Mouse (Mus musculus): ENCODE data around the gene Rps6. TPM values are rescaled to one million over a fixed set of nuclear protein-coding genes. Genes with fewer than 3 reads are reported as not detected.

The Rps6 gene
- 1,658 to 1,699 TPM (median 1,674 TPM) in 4 replicates for total RNA-seq (2023)

GRCm38 (mm10) chr4:86857113-86858069 lies at the start of gene Rps6:
Gene Rps6 (minus strand): TSS chr4:86857412.

GRCm38 (mm10) chr4:86874146-86874847 lies 17.1 kb upstream of the Rps6 start, which contains the start of gene Acer2:
Gene Acer2 (plus strand): TSS chr4:86874396.

Other genes starting within 250 kb of the Rps6 start
- gene Haus6, start 245.4 kb downstream of the Rps6 start, total RNA-seq (2023): 19.5 to 29.7 TPM (median 20.3 TPM) in 4 replicates
- gene Plin2, start 187.4 kb downstream of the Rps6 start, total RNA-seq (2023): 9.0 to 13.0 TPM (median 9.8 TPM) in 4 replicates
- 16.0 to 29.4 TPM (median 18.8 TPM) in 4 replicates for gene Dennd4c, start 108.9 kb downstream of the Rps6 start, total RNA-seq (2023)
- 0.19 to 0.70 TPM (median 0.56 TPM) in 4 replicates for gene Acer2, start 17.0 kb upstream of the Rps6 start, total RNA-seq (2023)